ENCODE assay signal across 17 mouse cellular contexts in the genomic region with DNA sequence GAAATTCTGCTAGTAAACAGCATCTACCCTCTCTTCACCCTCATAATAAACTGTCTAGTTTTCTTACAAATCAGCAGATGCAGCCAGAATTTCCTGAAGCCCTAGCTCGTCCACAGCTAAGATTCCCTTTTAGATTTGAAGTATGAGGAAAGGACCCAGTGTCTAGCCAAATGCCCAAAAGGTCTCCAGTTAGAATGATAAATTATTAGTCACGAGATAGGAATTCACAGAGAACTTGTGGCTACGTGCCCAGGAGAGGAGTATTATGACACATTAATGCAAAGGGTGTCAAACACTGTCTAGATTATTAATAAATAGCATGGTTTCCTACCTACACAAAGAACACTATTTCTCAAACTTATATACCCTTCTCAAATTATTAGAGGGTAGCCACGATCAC. TPM values are rescaled to one million over a fixed set of nuclear protein-coding genes. Genes with fewer than 3 reads are reported as not detected.
A peak's percentile ranks its signal among the peaks of the same experiment; 100 is the strongest.
DNase-seq lines count a peak whose midpoint lies in the region; TF ChIP-seq lines count a peak whose summit lies in the region.
"Had no signal": no experiment of that assay in that cellular context is flagged by ENCODE, and none has a peak within 500 bp of the region (broad histone marks: within the 10 kb centered on the region; RNA-seq: fewer than 3 reads in every experiment).

No protein-coding gene starts in this region.

- TF ChIP-seq CTCF in gastrocnemius, adult 2 months (IDR thresholded peaks at IDR 0.05) = no peak

- no peak overlapping the region for H3K4me3 ChIP-seq in gastrocnemius, adult 2 months
- H3K4me3 ChIP-seq: forebrain, embryonic 12.5 days; heart, embryonic 13.5 days; kidney, embryonic 15.5 days; liver, embryonic 12.5 days; megakaryocyte, embryonic 14.5 days had no signal

- H3K27ac ChIP-seq in gastrocnemius, adult 2 months = peak overlapping the region; percentile 51
- H3K27ac ChIP-seq: forebrain, embryonic 12.5 days; heart, embryonic 13.5 days; hindbrain, embryonic 14.5 days; kidney, embryonic 15.5 days; liver, embryonic 12.5 days had no signal

- intact Hi-C loops in gastrocnemius, adult 2 months (cut with DNase I) = loop anchor here (10.0 kb wide), 1 partner anchor 75 kb away; the partner anchor contains the start of gene Me3

- no peak for DNase-seq in gastrocnemius, adult 2 months
- no peak for DNase-seq in gastrocnemius, adult 18-20 months (ENCODE audit: low spot score)
- DNase-seq in lung, postnatal 36 days = peak; percentile 12
- DNase-seq in lung, postnatal 14 days = no peak
- peak; percentile 27 to 31 for DNase-seq in adrenal gland, postnatal 36 days
- no peak for DNase-seq in layer of hippocampus, adult 9-11 months
- no peak for DNase-seq in ovary, adult 18-20 months (ENCODE audit: low spot score)
- DNase-seq: cerebellum, adult 18-20 months; gastrocnemius, postnatal 10 days; midbrain, embryonic 14.5 days; thymus, postnatal 36 days had no signal

RNA-seq across cellular contexts. Expression of gene Prss23, which starts 32.6 kb away (rescaled TPM):
- total RNA-seq in gastrocnemius, adult 2 months (2021) = 10 to 100 TPM; 40.4 to 72.1 TPM
- 10 to 100 TPM; 59.0 to 63.7 TPM for total RNA-seq in gastrocnemius, adult 18-20 months (2021)
- total RNA-seq in adrenal gland, postnatal 36 days (2021) = 10 to 100 TPM; 17.7 to 29.7 TPM

Comparison
In these comparisons a context has a peak if more than half of its experiments do, and no peak if none do; other contexts are left out.
1. DNase-seq: peak in lung, postnatal 36 days (single experiment) and adrenal gland, postnatal 36 days (2 of 2); none in gastrocnemius, adult 2 months (single experiment), gastrocnemius, adult 18-20 months (single experiment), lung, postnatal 14 days (single experiment), layer of hippocampus, adult 9-11 months (single experiment) and ovary, adult 18-20 months (single experiment).